Mouse (Mus musculus) liver, adult 2 months (tissue): ENCODE results near the gene Atn1. TPM values are rescaled to one million over a fixed set of nuclear protein-coding genes. Genes with fewer than 3 reads are reported as not detected.

ENCODE experiments used
- DNase-seq: peaks from one replicate; pipeline ENCODE4 v3.0.0-alpha.2; 2011; ENCODE audit warnings: low read depth, low spot score; ENCODE audit errors: extremely low read depth
- H3K27ac ChIP-seq: fragments of 200-500 bp; replicated peaks from 2 replicates; pipeline ENCODE4 v1.5.1; 2012; ENCODE audit warnings: low read depth, mild to moderate bottlenecking, control low read depth, inconsistent platforms, low read length; ENCODE audit not compliant: insufficient read depth
- H3K27me3 ChIP-seq: fragments of 200-500 bp; 2 replicates; pipeline ENCODE4 v1.6.1; 2012; ENCODE audit warnings: mild to moderate bottlenecking, moderate library complexity, low read length, inconsistent platforms; ENCODE audit not compliant: control insufficient read depth, insufficient read depth
- H3K36me3 ChIP-seq: fragments of 200-500 bp; 2 replicates; pipeline ENCODE4 v1.6.1; 2012; ENCODE audit warnings: low read length, inconsistent platforms; ENCODE audit not compliant: control insufficient read depth, insufficient read depth
- H3K4me1 ChIP-seq: fragments of 200-500 bp; 2 replicates; pipeline ENCODE4 v1.6.1; 2011; ENCODE audit warnings: low read length; ENCODE audit not compliant: control insufficient read depth, insufficient read depth
- H3K4me3 ChIP-seq: fragments of 200-500 bp; 2 replicates; pipeline ENCODE4 v1.5.1; 2011; ENCODE audit warnings: low read depth, mild to moderate bottlenecking, control low read depth, low read length, moderate library complexity; ENCODE audit not compliant: insufficient read depth
- H3K79me2 ChIP-seq: fragments of 200-500 bp; 2 replicates; pipeline ENCODE4 v1.6.1; 2012; ENCODE audit warnings: inconsistent platforms, mild to moderate bottlenecking, low read length, moderate library complexity; ENCODE audit not compliant: control insufficient read depth, insufficient read depth
- H3K9ac ChIP-seq: fragments of 200-500 bp; 2 replicates; pipeline ENCODE4 v1.6.1; 2012; ENCODE audit warnings: low read depth, mild to moderate bottlenecking, control low read depth, inconsistent platforms, low read length
- CTCF ChIP-seq: fragments of 200-500 bp; IDR thresholded peaks from 2 replicates; pipeline ENCODE4 v1.5.1; 2011; ENCODE audit warnings: low read depth, low read length, control low read depth
- POLR2A ChIP-seq: fragments of 200-500 bp; IDR thresholded peaks from 2 replicates; pipeline ENCODE4 v1.6.1; 2011; ENCODE audit warnings: low read length, control low read depth; ENCODE audit not compliant: insufficient read depth; ENCODE audit errors: extremely low read depth
- WGBS: fragments of 180-500 bp; shearing (Covaris S2); methylation state at CpG from one replicate; pipeline ENCODE4 v1.1.7; 2018; 5-methylcytosine and 5-hydroxymethylcytosine counted together
- polyA plus RNA-seq: library from polyadenylated mRNA; depleted of rRNA; stranded (reverse); fragments of >200 nt; gene quantifications from 2 replicates; pipeline ENCODE4 v1.2.3, GENCODE M21; 2012
- total RNA-seq: library from RNA; depleted of rRNA; stranded (reverse); fragments of >200 nt; gene quantifications from 2 replicates; pipeline ENCODE4 v1.2.3, GENCODE M21; 2014

Gene Atn1
- total and polyA plus RNA-seq, 2 experiments, result 1.4 to 10.9 TPM

DNA sequence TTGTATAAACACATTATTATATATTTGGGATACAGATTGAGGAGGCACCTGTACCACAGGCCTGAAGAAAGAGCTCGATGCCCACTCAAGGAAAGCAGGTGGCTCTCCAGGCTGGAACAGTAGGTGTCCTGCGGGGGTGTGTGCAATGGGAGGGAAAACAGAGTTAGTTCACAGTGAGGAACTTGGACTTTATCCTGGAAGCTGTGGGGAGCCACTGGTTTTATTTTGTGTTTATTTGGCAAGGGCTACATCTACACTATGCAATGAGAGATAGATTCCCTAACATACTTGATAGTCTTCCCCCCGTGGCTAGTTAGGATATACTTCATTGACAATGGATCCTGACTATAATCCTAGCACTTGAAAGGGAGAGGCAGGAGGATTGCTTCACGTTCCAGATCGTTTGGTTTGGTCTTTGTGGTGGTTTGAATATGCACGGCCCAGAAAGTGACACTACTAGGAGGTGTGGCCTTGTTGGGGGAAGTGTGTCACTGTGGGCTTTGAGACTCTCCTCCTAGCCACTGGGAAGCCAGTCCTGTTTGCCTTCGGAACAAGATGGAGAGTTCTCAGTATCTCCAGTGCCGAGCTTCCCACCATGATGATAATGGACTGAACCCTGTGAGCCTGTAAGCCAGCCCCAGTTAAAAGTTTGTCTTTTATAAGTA, 30.6 kb upstream of the Atn1 start:
- Histone ChIP-seq H3K79me2 (no peaks in the 10 kb centered on the region), H3K36me3 (no peaks in the 10 kb centered on the region), H3K27ac (no peak overlapping the region), H3K9ac (no peak overlapping the region), H3K4me3 (no peak overlapping the region), H3K4me1 (peaks cover 2% of the 10 kb centered on the region; the same call in 1 of the 2 replicates), H3K27me3 (no peaks in the 10 kb centered on the region)
- TF ChIP-seq CTCF, result no peak
- TF ChIP-seq POLR2A, result no peak
- peak; percentile 55 for DNase-seq
- WGBS, result 24% methylated on average over 8 of the region's 8 CpGs

DNA sequence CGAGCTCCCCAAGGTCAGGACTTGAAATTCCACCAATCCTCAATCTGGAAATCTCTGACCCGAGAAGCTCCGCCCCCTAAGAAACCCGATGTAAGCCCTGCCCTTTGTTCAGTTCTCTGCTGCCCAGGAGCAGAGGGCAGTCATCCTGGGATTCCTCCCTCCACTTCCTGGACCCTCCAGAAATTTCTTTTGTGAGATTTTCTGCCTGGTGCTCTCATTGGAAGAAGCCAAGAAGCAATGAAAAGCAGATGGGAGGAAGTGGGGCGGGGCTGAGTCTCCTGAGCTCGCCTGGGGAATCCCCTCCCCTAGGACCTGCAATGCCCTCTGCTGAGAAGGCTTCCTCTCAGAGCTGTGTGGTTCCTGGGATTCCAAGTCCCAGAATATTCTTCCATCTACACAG, 26.1 kb upstream of the Atn1 start:
- H3K79me2 ChIP-seq, result no peaks in the 10 kb centered on the region
- H3K9ac ChIP-seq, result no peak overlapping the region
- WGBS, result 30% methylated on average over 6 of the region's 6 CpGs
- no peaks in the 10 kb centered on the region for H3K36me3 ChIP-seq
- H3K27ac ChIP-seq, result no peak overlapping the region
- H3K27me3 ChIP-seq, result no peaks in the 10 kb centered on the region
- TF ChIP-seq CTCF (no peak), POLR2A (no peak)
- H3K4me1 ChIP-seq, result peaks cover 4% of the 10 kb centered on the region; the same call in 1 of the 2 replicates
- DNase-seq, result no peak
- H3K4me3 ChIP-seq, result no peak overlapping the region; the same call in 1 of the 2 replicates

DNA sequence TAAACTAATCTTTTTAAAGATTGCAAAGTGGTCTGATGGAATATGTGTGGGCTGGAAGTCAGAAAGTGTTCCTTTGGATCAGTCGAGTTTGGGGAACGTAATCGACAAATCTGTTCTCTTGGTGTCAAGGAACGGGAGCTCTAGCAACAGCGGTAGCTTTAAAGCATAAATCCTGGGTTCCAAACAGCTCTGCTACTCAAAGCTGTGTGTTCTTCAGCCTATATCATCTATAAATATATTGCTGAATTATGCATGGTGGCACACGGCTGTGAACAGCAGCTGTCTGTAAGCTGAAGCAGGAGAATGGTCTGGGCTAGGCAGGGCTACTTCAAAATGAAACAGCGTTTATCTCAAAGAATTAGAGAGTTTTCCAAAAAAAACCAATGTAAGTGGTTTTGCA, 24.6 kb upstream of the Atn1 start:
- H3K79me2 ChIP-seq, result no peaks in the 10 kb centered on the region
- H3K36me3 ChIP-seq, result no peaks in the 10 kb centered on the region
- no peak for DNase-seq
- H3K4me3 ChIP-seq, result no peak overlapping the region
- no peak overlapping the region for H3K27ac ChIP-seq
- TF ChIP-seq POLR2A (no peak), CTCF (no peak)
- H3K9ac ChIP-seq, result no peak overlapping the region
- WGBS, result 90% methylated on average over 7 of the region's 7 CpGs
- 0 out of 2 replicates have a peak, but pooled peaks cover 2% of the 10 kb centered on the region for H3K4me1 ChIP-seq
- no peaks in the 10 kb centered on the region for H3K27me3 ChIP-seq

DNA sequence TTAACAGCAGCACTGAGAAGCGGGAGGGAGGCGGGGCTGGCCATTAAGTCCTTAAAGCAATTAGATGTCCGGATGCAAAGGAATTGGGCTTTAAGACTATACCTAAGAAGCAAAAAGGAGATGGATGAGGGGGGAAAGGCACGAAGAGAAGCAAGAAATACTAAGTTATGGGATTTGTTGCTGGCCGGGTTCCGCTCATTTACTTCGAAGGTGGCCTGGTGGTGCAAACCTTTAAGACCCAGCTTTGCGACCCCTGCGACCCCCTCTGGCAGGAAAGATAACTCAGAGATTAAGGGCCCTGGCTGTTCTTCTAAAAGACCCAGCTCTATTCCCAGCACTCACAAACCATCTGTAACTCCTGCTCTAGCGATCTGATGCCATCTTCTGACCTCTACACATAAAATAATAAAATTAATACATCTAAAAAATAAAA, 23.7 kb upstream of the Atn1 start:
- 21% methylated on average over 10 of the region's 10 CpGs for WGBS
- DNase-seq, result no peak

DNA sequence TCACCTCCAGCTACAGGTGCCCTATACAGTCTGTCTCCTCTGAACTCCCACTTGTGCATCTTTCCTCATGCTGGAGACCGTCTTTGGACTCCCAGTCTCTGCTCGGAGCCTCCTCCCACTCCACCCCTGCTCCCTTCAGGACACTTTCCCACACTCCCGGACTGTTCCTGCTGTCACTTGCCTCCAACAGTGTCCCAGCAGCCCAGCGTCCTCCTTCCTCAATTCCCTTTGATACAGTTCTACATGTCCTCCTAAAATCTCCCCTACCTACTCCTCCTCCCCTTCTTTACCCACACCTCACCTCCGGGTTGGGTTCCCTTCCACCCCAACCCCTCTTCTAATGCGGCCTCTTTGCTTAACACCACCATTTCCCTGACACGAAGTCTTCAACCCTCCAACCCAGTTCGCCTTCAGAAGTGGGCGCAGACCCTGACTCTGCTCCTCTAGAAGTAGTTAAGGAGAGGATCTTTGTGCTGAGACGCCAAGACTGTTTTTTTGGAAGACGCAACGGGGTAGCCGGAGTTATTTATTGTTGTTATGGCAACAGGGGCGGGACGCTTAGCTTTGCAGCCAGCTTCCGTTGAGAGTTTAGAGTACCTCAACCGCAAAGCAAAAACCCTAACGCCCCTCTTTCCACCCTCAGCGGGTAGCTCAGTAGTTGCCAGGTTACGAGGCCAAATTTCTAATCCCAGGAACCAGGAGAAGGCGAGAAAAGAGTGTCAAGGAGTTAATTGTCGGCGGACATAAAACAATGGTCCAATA, 23.1 kb upstream of the Atn1 start, which contains the start of gene Lrrc23:
Lrrc23 (minus strand) TSS at position 506 of the 762 bp plus-strand sequence.
- H3K79me2 ChIP-seq, result no peaks in the 10 kb centered on the region
- no peaks in the 10 kb centered on the region for H3K36me3 ChIP-seq
- WGBS, result 7% methylated on average over 23 of the region's 23 CpGs
- 0 out of 2 replicates have a peak, but pooled peaks cover 2% of the 10 kb centered on the region for H3K4me1 ChIP-seq
- no peak within 1 kb of the TSS for H3K27ac ChIP-seq
- H3K9ac ChIP-seq, result no peak within 1 kb of the TSS
- 0 out of 2 replicates have a peak within 1 kb of the TSS, but pooled peaks have one; percentile 4 for H3K4me3 ChIP-seq
- DNase-seq, result no peak
- no peaks in the 10 kb centered on the region for H3K27me3 ChIP-seq
- TF ChIP-seq POLR2A (no peak), CTCF (no peak)

More for the DNA sequence above, 23.7 kb upstream of the Atn1 start:
- no peaks in the 10 kb centered on the region for H3K79me2 ChIP-seq
- H3K9ac ChIP-seq, result no peak overlapping the region
- H3K4me1 ChIP-seq, result 0 out of 2 replicates have a peak, but pooled peaks cover 2% of the 10 kb centered on the region
- no peak overlapping the region for H3K4me3 ChIP-seq
- no peak overlapping the region for H3K27ac ChIP-seq
- TF ChIP-seq CTCF (no peak), POLR2A (no peak)
- H3K36me3 ChIP-seq, result no peaks in the 10 kb centered on the region
- no peaks in the 10 kb centered on the region for H3K27me3 ChIP-seq
